Mouse (Mus musculus) heart, embryonic 15.5 days (tissue): Measurements from ENCODE around the gene Bok. TPM values are rescaled to one million over a fixed set of nuclear protein-coding genes. Genes with fewer than 3 reads are reported as not detected.

Experiments used
- ATAC-seq: fragments of 200-750 bp; cut with Nextera tagmentation; replicated peaks from 2 replicates; pipeline ENCODE4 v1.8.0; 2017; ENCODE audit warnings: low read depth, moderate TSS enrichment; ENCODE audit not compliant: insufficient number of reproducible peaks, insufficient read depth, low FRiP score
- H3K27ac ChIP-seq: fragments of 300-500 bp; sonication (generic); 2 replicates; pipeline ENCODE4 v1.5.1; 2015; ENCODE audit warnings: mild to moderate bottlenecking, inconsistent platforms
- H3K27me3 ChIP-seq: fragments of 300-500 bp; sonication (generic); 2 replicates; pipeline ENCODE4 v1.6.1; 2015; ENCODE audit warnings: inconsistent platforms
- H3K36me3 ChIP-seq: fragments of 300-500 bp; sonication (generic); 2 replicates; pipeline ENCODE4 v1.6.1; 2015; ENCODE audit warnings: mild to moderate bottlenecking, inconsistent platforms
- H3K4me1 ChIP-seq: fragments of 300-500 bp; sonication (generic); replicated peaks from 2 replicates; pipeline ENCODE4 v1.6.1; 2015; ENCODE audit warnings: inconsistent platforms
- H3K4me2 ChIP-seq: fragments of 300-500 bp; sonication (generic); 2 replicates; pipeline ENCODE4 v1.6.1; 2015; ENCODE audit warnings: inconsistent platforms, mild to moderate bottlenecking, moderate library complexity
- H3K4me3 ChIP-seq: fragments of 300-500 bp; sonication (generic); 2 replicates; pipeline ENCODE4 v1.5.1; 2015; ENCODE audit warnings: mild to moderate bottlenecking, inconsistent platforms
- H3K9ac ChIP-seq: fragments of 300-500 bp; sonication (generic); 2 replicates; pipeline ENCODE4 v1.6.1; 2015; ENCODE audit warnings: mild to moderate bottlenecking, inconsistent platforms
- H3K9me3 ChIP-seq: fragments of 300-500 bp; sonication (generic); replicated peaks from 2 replicates; pipeline ENCODE4 v1.6.1; 2016; ENCODE audit warnings: inconsistent platforms
- WGBS: fragments of 180-500 bp; shearing (Covaris S2); methylation state at CpG from one replicate; pipeline ENCODE4 v1.1.7; 2015; ENCODE audit warnings: mixed read lengths; 5-methylcytosine and 5-hydroxymethylcytosine counted together
- polyA plus RNA-seq: library from polyadenylated mRNA; unstranded; fragments of >200 nt; fragmentation: Nextera tagmentation; extraction: Ambion mirVana; gene quantifications from 2 replicates; pipeline ENCODE4 v1.2.1, GENCODE M21; 2015

The Bok gene
- polyA plus RNA-seq, 1 experiment from 2014 or later, result 38.2 TPM

- no peaks in the 10 kb centered on the region for H3K27me3 ChIP-seq
- peak overlapping the region; percentile 81 for H3K4me2 ChIP-seq
- no peaks in the 10 kb centered on the region for H3K9me3 ChIP-seq
- peak overlapping the region; percentile 59 for H3K9ac ChIP-seq
- H3K4me3 ChIP-seq, result peak overlapping the region; percentile 56
- no peaks in the 10 kb centered on the region for H3K36me3 ChIP-seq
- peak; percentile 80 for ATAC-seq
- WGBS, result 3% methylated on average over 17 of the region's 17 CpGs
- H3K27ac ChIP-seq, result peak overlapping the region; percentile 77
- peaks cover 22% of the 10 kb centered on the region for H3K4me1 ChIP-seq
Measured at GRCm38 (mm10) chr1:93668791-93669548, 16.5 kb upstream of the Bok start.

- Histone ChIP-seq H3K9ac (no peak overlapping the region), H3K9me3 (no peaks in the 10 kb centered on the region), H3K27ac (no peak overlapping the region), H3K4me1 (peaks cover 22% of the 10 kb centered on the region), H3K27me3 (no peaks in the 10 kb centered on the region), H3K4me2 (no peak overlapping the region), H3K36me3 (no peaks in the 10 kb centered on the region), H3K4me3 (no peak overlapping the region)
- no peak for ATAC-seq
Measured at GRCm38 (mm10) chr1:93669941-93670340, 15.5 kb upstream of the Bok start.

GRCm38 (mm10) chr1:93672682-93673081 is 12.8 kb upstream of the Bok start:
- WGBS, result 85% methylated on average over 5 of the region's 5 CpGs
- Histone ChIP-seq H3K4me3 (no peak overlapping the region), H3K27me3 (no peaks in the 10 kb centered on the region), H3K9ac (no peak overlapping the region), H3K4me2 (no peak overlapping the region), H3K9me3 (no peaks in the 10 kb centered on the region), H3K27ac (no peak overlapping the region), H3K36me3 (no peaks in the 10 kb centered on the region), H3K4me1 (peaks cover 19% of the 10 kb centered on the region)
- ATAC-seq, result no peak

- Histone ChIP-seq H3K4me2 (no peak overlapping the region), H3K9ac (no peak overlapping the region), H3K4me1 (0 out of 2 replicates have a peak, but pooled peaks cover 11% of the 10 kb centered on the region), H3K4me3 (no peak overlapping the region), H3K36me3 (no peaks in the 10 kb centered on the region), H3K9me3 (no peaks in the 10 kb centered on the region), H3K27me3 (no peaks in the 10 kb centered on the region), H3K27ac (peak overlapping the region; percentile 15; the same call in 1 of the 2 replicates)
- 41% methylated on average over 2 of the region's 2 CpGs for WGBS
- ATAC-seq, result 0 out of 2 replicates have a peak, but pooled peaks have one; percentile 40
Measured at GRCm38 (mm10) chr1:93678386-93678785, 7.1 kb upstream of the Bok start.

- Histone ChIP-seq H3K27me3 (no peaks in the 10 kb centered on the region), H3K9ac (no peak overlapping the region), H3K36me3 (no peaks in the 10 kb centered on the region), H3K9me3 (no peaks in the 10 kb centered on the region), H3K4me2 (no peak overlapping the region), H3K27ac (peak overlapping the region; percentile 31), H3K4me1 (0 out of 2 replicates have a peak, but pooled peaks cover 11% of the 10 kb centered on the region), H3K4me3 (no peak overlapping the region)
- ATAC-seq, result peak; percentile 77
- WGBS, result 45% methylated on average over 7 of the region's 7 CpGs
Measured at GRCm38 (mm10) chr1:93679889-93680568, 5.4 kb upstream of the Bok start.

GRCm38 (mm10) chr1:93686245-93686960 is 943 bp downstream of the Bok start:
- ATAC-seq, result peak; percentile 69
- peak overlapping the region; percentile 77 for H3K4me3 ChIP-seq
- no peaks in the 10 kb centered on the region; the same call in 1 of the 2 replicates for H3K36me3 ChIP-seq
- no peaks in the 10 kb centered on the region for H3K9me3 ChIP-seq
- WGBS, result 5% methylated on average over 51 of the region's 51 CpGs
- peak overlapping the region; percentile 74 for H3K27ac ChIP-seq
- H3K27me3 ChIP-seq, result no peaks in the 10 kb centered on the region
- peak overlapping the region; percentile 95 for H3K4me2 ChIP-seq
- peak overlapping the region; percentile 66 for H3K9ac ChIP-seq
- H3K4me1 ChIP-seq, result peaks cover 34% of the 10 kb centered on the region

- WGBS, result 57% methylated on average over 3 of the region's 3 CpGs
- Histone ChIP-seq H3K4me3 (peak overlapping the region; percentile 77), H3K9ac (peak overlapping the region; percentile 66), H3K4me1 (peaks cover 34% of the 10 kb centered on the region), H3K27ac (peak overlapping the region; percentile 74), H3K36me3 (no peaks in the 10 kb centered on the region; the same call in 1 of the 2 replicates), H3K9me3 (no peaks in the 10 kb centered on the region), H3K4me2 (peak overlapping the region; percentile 95), H3K27me3 (no peaks in the 10 kb centered on the region)
- no peak for ATAC-seq
Measured at GRCm38 (mm10) chr1:93686961-93687320, 1.5 kb downstream of the Bok start.

- peak; percentile 67 for ATAC-seq
- H3K4me2 ChIP-seq, result peak overlapping the region; percentile 95; the same call in 1 of the 2 replicates
- no peak overlapping the region for H3K4me3 ChIP-seq
- H3K4me1 ChIP-seq, result peaks cover 34% of the 10 kb centered on the region
- no peaks in the 10 kb centered on the region for H3K27me3 ChIP-seq
- H3K9me3 ChIP-seq, result no peaks in the 10 kb centered on the region
- 62% methylated on average over 8 of the region's 8 CpGs for WGBS
- no peaks in the 10 kb centered on the region; the same call in 1 of the 2 replicates for H3K36me3 ChIP-seq
- no peak overlapping the region for H3K27ac ChIP-seq
- H3K9ac ChIP-seq, result no peak overlapping the region
Measured at GRCm38 (mm10) chr1:93688154-93688553, 2.7 kb downstream of the Bok start.

- H3K4me2 ChIP-seq, result no peak overlapping the region
- 77% methylated on average over 7 of the region's 7 CpGs for WGBS
- ATAC-seq, result no peak
Measured at GRCm38 (mm10) chr1:93689901-93690496, 4.5 kb downstream of the Bok start.

GRCm38 (mm10) chr1:93691106-93691505 is 5.6 kb downstream of the Bok start:
- H3K9me3 ChIP-seq, result no peaks in the 10 kb centered on the region
- H3K9ac ChIP-seq, result no peak overlapping the region
- 91% methylated on average over 8 of the region's 8 CpGs for WGBS
- H3K36me3 ChIP-seq, result no peaks in the 10 kb centered on the region; the same call in 1 of the 2 replicates
- no peak overlapping the region for H3K27ac ChIP-seq
- H3K4me1 ChIP-seq, result peaks cover 39% of the 10 kb centered on the region
- no peak overlapping the region for H3K4me3 ChIP-seq
- H3K27me3 ChIP-seq, result no peaks in the 10 kb centered on the region
- H3K4me2 ChIP-seq, result no peak overlapping the region
- no peak for ATAC-seq

More at GRCm38 (mm10) chr1:93689901-93690496, 4.5 kb downstream of the Bok start:
- Histone ChIP-seq H3K27me3 (no peaks in the 10 kb centered on the region), H3K9ac (no peak overlapping the region), H3K4me3 (no peak overlapping the region), H3K36me3 (no peaks in the 10 kb centered on the region; the same call in 1 of the 2 replicates), H3K9me3 (no peaks in the 10 kb centered on the region), H3K27ac (no peak overlapping the region), H3K4me1 (peaks cover 38% of the 10 kb centered on the region)
